Mouse (Mus musculus): Measurements from ENCODE around the gene Coq4. TPM values are rescaled to one million over a fixed set of nuclear protein-coding genes. Genes with fewer than 3 reads are reported as not detected.
"Not testable (repeated sequence)": the region's sequence is repeated elsewhere in the genome, so short reads cannot be mapped to it uniquely, and the experiment has no call there.

Coq4 gene
- polyA plus RNA-seq, 1 experiment from 2014 or later = 34.3 TPM

DNA sequence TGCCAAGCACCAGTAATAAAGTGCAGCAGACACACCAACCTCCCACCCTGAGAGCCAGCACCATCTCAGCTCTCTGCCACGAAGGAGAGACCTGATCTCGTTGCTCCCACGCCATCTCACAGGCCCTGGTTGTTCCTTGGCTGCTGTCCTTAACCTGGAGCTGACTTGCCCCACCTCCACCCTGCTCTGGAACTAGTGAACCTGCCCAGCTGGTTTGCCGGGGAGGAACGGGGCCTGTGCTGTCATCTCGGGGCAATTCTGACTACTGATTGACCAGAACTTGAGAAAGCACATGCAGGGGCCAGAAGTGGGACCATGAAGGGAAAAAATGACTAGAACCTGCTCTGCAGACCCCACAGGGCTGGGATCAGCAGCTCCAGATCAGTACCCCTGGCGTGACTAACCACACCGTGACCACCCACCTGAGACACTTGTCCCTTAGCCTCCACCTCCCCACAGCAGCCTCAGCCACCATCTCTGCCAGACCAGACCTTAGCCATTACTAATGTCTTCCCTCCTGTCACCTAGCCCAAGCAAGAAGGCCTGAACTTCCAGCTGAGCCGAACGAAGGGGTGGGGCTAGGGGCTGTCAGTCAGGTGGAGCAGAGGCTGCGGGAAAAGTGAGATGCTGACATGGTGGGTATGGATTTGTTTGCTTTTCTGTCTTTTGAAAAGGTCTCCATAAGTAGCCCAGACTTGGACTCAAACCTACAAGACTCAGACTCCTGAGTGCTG lies 19.1 kb upstream of the Coq4 start:
- no peak overlapping the region for H3K9ac ChIP-seq
- H3K4me2 ChIP-seq = no peak overlapping the region
- no peaks in the 10 kb centered on the region for H3K9me3 ChIP-seq
- H3K27ac ChIP-seq (replicated peaks) = no peak overlapping the region
- H3K4me1 ChIP-seq (replicated peaks) = no peaks in the 10 kb centered on the region
- no peak for ATAC-seq (ENCODE audit: low read depth)
- 71% methylated on average over 11 of the region's 11 CpGs for WGBS
- H3K4me3 ChIP-seq = no peak overlapping the region
- H3K27me3 ChIP-seq = no peaks in the 10 kb centered on the region
- H3K36me3 ChIP-seq = peaks cover 6% of the 10 kb centered on the region

DNA sequence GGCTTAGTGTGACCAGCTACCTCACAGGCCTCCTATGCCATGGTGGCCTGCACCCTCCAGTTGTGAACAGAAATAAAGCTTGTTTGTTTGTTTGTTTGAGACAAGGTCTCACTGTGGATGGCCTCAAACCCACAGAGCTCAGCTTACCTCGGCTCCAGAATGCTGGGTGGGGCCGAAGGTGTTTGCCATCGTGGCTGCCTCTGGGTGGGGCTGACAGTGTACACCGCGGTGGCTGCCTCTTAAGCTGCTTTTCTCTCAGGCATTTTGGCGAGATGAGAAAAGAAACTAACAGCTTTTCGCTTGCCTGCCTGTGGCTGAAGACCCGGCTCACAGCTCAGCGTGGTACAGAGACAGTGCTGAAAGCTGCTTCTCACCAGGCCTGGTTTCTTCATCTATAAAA lies 18.4 kb upstream of the Coq4 start:
- 75% methylated on average over 9 of the region's 9 CpGs for WGBS
- Histone ChIP-seq H3K27me3 (no peaks in the 10 kb centered on the region), H3K36me3 (peaks cover 13% of the 10 kb centered on the region)

DNA sequence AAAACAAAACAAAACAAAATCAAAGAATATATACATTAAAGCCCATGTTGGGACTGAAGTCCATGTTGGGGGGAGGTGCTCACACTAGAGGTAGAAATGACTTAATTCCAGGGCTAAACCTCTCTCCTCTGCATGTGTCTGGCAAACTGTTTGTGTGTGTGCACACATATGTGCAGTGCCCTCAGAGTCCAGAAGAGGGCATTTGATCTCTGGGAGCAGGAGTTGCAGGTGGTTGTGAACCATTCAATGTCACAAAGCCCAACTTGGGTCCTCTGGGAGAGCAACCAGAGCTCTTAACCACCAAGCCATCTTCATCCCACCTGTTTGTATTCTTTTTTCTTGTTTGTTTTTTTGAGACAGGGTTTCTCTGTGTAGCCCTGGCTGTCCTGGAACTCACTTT lies 17.1 kb upstream of the Coq4 start:
- H3K36me3 ChIP-seq = peaks cover 21% of the 10 kb centered on the region
- no peak overlapping the region for H3K4me2 ChIP-seq
- no peaks in the 10 kb centered on the region for H3K9me3 ChIP-seq
- H3K4me3 ChIP-seq = no peak overlapping the region
- no peak for ATAC-seq (ENCODE audit: low read depth)
- no peak overlapping the region for H3K27ac ChIP-seq (replicated peaks)
- H3K4me1 ChIP-seq (replicated peaks) = no peaks in the 10 kb centered on the region
- H3K27me3 ChIP-seq = no peaks in the 10 kb centered on the region
- no peak overlapping the region for H3K9ac ChIP-seq

More for the DNA sequence above, 18.4 kb upstream of the Coq4 start:
- Histone ChIP-seq H3K27ac (replicated peaks) (no peak overlapping the region), H3K4me3 (no peak overlapping the region), H3K4me1 (replicated peaks) (no peaks in the 10 kb centered on the region), H3K9me3 (no peaks in the 10 kb centered on the region), H3K4me2 (no peak overlapping the region), H3K9ac (no peak overlapping the region)
- no peak for ATAC-seq (ENCODE audit: low read depth)

DNA sequence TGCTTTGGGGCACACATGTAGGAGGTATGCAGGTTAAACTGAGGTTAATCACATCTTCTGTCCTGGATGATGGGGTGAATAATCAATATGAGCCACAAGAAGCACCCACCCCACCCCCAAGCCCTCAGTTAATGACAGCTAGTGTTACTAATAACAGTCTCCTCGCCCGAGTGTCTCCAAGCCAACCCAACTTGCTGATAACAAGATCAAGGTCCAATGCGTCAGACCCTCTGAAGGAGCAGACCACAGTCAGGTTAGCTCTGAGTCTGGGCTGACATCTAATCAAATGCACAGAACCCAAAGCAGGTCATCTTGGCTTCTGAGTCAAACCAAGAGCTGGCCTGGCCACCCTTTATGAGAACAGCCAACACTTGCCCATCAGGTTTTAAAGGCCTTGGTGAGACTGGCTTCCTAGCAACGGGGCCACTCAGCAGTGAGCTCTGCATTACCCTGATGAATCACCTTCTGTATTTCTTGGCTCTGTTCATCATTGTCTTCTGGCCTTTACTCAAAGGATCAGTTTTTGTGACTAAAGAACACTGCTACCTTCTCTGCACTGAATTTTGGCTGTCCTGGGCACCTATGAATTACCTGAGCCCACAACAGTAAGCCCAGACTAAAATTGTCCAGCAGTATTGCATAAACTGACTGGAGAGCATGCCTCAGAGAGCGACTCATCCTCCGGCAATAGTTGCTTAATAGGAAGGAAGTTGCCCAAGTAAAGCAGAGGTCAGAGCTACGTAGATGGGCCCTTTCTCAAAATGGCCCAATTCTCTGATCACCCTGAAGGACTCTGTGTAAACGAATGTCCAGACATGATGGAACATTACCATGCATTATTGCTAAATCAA lies 15.5 kb upstream of the Coq4 start:
- no peak overlapping the region for H3K4me3 ChIP-seq
- H3K27me3 ChIP-seq = no peaks in the 10 kb centered on the region
- 88% methylated on average over 8 of the region's 8 CpGs for WGBS
- peaks cover 34% of the 10 kb centered on the region for H3K36me3 ChIP-seq
- no peak overlapping the region for H3K27ac ChIP-seq (replicated peaks)
- ATAC-seq (ENCODE audit: low read depth) = no peak
- H3K9ac ChIP-seq = no peak overlapping the region
- H3K9me3 ChIP-seq = no peaks in the 10 kb centered on the region
- H3K4me1 ChIP-seq (replicated peaks) = no peaks in the 10 kb centered on the region
- H3K4me2 ChIP-seq = no peak overlapping the region

DNA sequence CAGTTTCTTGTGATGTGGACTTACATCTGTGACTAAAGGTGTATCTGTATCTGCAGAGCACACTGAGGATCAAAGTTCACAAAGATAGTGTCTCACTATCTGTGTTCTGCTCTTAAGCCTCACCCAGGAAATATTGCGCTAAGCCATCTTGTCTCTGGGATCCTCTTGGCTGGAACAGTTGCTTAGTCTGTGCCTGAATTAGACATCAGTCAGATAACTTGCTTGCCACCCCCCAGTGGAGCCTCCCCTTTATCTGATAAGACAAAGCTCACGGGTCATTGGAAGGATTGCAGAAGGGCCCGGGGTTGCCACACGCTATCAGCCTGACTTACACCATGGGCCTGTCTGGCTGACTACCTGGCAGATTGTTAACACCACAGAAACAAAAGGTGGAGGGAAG lies 14.0 kb upstream of the Coq4 start:
- H3K9me3 ChIP-seq = no peaks in the 10 kb centered on the region
- H3K27ac ChIP-seq (replicated peaks) = no peak overlapping the region
- no peaks in the 10 kb centered on the region for H3K27me3 ChIP-seq
- no peaks in the 10 kb centered on the region for H3K4me1 ChIP-seq (replicated peaks)
- WGBS = 94% methylated on average over 4 of the region's 4 CpGs
- no peak for ATAC-seq (ENCODE audit: low read depth)
- H3K9ac ChIP-seq = no peak overlapping the region
- no peak overlapping the region for H3K4me2 ChIP-seq
- peaks cover 49% of the 10 kb centered on the region for H3K36me3 ChIP-seq
- no peak overlapping the region for H3K4me3 ChIP-seq

DNA sequence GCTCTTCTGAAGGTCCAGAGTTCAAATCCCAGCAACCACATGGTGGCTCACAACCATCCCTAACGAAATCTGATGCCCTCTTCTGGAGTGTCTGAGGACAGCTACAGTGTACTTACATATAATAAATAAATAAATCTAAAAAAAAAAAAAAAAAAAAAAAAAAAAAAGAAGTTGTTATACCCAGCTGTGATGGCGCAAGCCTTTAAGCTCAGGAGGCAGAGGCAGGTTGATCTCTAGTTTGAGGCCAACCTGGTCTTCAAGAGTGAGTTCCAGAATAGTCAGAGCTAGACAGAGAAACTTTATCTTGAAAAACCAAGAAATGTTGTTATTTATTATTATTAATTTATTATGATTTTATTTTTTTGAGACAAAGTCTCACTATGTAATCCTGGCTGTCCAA lies 6.0 kb upstream of the Coq4 start:
- H3K4me1 ChIP-seq (replicated peaks); H3K27ac ChIP-seq (replicated peaks); H3K4me3 ChIP-seq; H3K27me3 ChIP-seq; H3K9ac ChIP-seq; ATAC-seq (ENCODE audit: low read depth); H3K4me2 ChIP-seq; H3K9me3 ChIP-seq: not testable (repeated sequence)
- peaks cover 95% of the 10 kb centered on the region for H3K36me3 ChIP-seq
- WGBS = 93% methylated on average over 2 of the region's 2 CpGs

DNA sequence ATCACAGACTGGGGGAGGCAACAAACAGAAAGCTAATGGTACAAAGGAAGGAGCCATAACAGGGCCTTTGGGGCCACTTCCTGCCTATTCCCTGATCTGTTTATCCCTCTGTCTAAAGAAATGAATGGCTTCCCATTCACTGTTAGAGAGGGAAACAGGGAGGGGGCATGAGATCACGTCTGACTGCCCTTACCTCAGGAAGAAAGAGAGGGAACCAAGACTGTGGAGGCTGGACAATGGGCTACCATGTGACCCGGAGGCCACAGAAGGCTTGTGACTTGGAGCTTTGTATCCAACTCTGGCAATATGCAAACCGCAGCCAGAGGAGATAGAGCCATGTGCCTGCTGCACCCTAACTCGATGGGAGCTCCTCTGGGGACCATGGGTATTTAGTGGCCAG lies 3.0 kb upstream of the Coq4 start:
- no peak for ATAC-seq (ENCODE audit: low read depth)
- WGBS = 62% methylated on average over 4 of the region's 4 CpGs
- Histone ChIP-seq H3K27ac (replicated peaks) (no peak overlapping the region), H3K9ac (no peak overlapping the region), H3K36me3 (peaks cover 65% of the 10 kb centered on the region), H3K9me3 (no peaks in the 10 kb centered on the region), H3K4me3 (no peak overlapping the region), H3K4me2 (no peak overlapping the region), H3K27me3 (no peaks in the 10 kb centered on the region), H3K4me1 (replicated peaks) (peaks cover 22% of the 10 kb centered on the region)

DNA sequence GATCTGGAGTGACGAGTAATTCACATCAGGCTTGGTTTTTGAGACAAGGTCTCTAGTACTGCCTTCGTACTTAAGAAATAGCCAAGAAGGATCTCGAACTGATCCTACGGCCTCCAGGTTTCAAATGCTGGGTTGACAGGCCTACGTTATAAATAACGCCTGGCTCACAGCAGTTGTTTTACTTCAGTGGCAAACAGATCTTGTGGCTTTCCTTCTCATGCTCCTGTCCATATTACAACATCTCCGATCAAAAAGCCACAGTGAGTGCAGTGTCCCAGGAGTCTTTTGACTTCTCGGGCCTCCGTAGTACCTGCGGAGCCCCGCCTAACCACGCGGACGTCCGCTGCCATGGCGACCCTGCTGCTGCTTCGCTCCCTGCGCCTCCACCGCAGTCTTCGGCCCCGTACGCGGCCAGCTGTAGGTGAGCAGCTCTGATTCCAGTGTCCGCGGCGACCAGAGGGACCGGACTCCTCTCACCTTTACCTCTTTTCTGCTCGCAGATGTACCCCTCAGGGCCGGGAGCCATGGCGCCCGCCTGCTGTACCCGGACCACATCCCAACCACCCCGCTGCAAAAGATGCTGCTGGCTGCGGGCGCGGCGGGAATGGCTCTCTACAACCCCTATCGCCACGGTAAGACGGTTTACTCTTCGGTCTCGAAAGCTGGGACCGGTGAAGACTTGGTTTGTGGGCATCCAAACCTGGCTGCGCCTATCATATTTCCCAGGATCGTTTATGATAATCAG lies 816 bp downstream of the Coq4 start, which contains the start of gene Trub2:
TSS of gene Trub2 (minus strand) at position 566 of the 745 bp plus-strand sequence.
- Histone ChIP-seq H3K36me3 (peaks cover 62% of the 10 kb centered on the region), H3K4me2 (peak within 1 kb of the TSS; percentile 88), H3K9me3 (no peaks in the 10 kb centered on the region), H3K4me1 (replicated peaks) (peaks cover 23% of the 10 kb centered on the region), H3K9ac (peak within 1 kb of the TSS; percentile 87), H3K4me3 (peak within 1 kb of the TSS; percentile 77), H3K27ac (replicated peaks) (peak within 1 kb of the TSS; percentile 67), H3K27me3 (no peaks in the 10 kb centered on the region)
- ATAC-seq (ENCODE audit: low read depth) = peak; percentile 91
- under 1% methylated on average over 45 of the region's 45 CpGs for WGBS

DNA sequence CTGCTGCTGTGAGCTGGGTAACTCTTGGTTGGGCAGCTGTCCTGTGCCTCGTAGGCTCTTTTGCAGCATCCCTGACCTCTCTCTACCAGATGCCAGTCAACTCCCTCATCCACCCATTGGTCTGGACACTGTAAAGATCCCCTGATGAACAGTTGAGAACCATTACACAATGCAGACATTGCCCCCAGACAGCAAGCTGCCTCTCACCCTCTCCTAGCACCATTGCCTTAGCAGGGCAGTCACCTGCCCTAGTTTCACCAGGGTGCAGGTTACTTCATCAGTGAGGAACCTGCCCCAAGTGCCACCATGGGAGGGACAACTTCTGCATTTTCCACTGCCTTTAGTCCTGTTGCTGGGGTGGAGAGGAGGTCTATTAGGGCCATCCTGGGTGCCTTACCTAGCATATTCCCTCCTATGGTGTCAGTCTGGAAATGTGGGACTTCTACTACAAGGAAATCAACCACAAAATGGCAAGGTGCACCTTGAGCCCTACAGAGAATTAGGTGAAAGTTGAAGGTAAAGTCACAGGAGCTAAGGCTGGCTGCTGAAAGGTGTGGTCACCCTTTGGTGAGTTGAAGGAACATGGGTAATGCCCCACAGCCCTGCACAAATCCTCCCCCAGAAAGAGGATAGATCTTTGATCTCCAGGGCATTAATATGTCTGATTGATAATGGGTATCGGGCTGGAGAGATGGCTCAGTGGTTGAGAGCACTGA lies 5.6 kb downstream of the Coq4 start:
- H3K9ac ChIP-seq = no peak overlapping the region
- peaks cover 14% of the 10 kb centered on the region for H3K4me1 ChIP-seq (replicated peaks)
- peaks cover 68% of the 10 kb centered on the region for H3K36me3 ChIP-seq
- no peaks in the 10 kb centered on the region for H3K9me3 ChIP-seq
- H3K4me2 ChIP-seq = no peak overlapping the region
- WGBS = 93% methylated on average over 2 of the region's 2 CpGs
- no peak overlapping the region for H3K27ac ChIP-seq (replicated peaks)
- no peak for ATAC-seq (ENCODE audit: low read depth)
- no peak overlapping the region for H3K4me3 ChIP-seq
- H3K27me3 ChIP-seq = no peaks in the 10 kb centered on the region

DNA sequence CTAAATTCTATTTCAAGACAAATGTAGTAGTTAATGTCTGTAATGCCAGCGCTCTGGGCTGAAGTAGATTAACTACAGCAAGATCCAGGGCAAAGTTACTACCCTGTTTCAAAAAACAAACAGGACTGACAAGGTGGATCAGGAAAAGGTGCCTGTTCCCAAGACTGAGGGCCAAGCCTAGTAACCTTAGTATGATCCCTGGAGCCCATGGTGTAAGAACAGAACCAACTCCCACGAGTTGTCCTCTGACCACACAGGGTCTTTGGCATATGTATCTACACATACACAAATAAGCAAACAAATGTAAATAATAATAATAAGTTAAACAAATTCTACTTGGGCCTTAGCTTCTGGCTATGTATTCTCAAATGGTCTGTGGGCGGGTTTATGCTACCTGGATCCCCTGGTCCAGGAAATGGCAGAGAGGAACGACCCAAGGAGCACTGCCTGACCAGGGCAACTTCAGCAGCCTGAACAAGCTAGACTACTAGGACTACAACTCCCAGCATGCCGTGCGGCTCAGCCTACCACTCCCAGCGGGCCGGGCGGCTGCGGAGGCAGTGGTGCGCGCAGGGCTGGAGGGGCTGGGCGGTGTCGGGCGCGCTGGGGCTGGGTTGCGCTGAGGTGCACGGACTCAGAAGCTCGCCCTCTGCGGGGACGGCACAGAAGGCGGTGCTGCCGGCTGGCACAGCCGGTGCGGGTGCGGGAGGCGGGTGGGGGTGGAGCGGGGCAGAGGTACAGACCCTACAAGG lies 15.0 kb downstream of the Coq4 start, which contains the start of gene Slc27a4:
TSS of gene Slc27a4 (plus strand) at position 560 of the 752 bp plus-strand sequence.
- WGBS = 5% methylated on average over 27 of the region's 28 CpGs

DNA sequence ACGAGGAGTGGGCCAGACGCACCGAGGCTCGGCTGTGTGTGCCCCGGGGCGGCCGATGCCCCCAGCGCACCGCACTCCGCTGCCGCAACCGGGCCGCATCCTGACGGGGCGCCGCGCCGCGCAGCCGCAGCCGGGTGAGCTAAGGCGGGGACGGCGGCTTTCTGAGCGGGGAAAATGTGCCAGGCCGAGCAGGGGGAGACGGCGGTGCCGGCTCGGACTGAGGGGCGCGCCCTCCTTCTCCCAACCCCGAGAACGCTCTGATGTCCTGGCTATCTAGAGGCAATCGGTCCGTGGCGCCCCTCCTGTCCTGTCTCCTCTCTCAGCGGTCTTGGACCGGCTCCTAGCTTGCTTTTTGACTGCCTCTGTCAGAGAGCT lies 15.5 kb downstream of the Coq4 start:
- under 1% methylated on average over 39 of the region's 39 CpGs for WGBS
- peak overlapping the region; percentile 97 for H3K9ac ChIP-seq
- H3K36me3 ChIP-seq = peaks cover 39% of the 10 kb centered on the region
- peaks cover 18% of the 10 kb centered on the region for H3K4me1 ChIP-seq (replicated peaks)
- H3K27ac ChIP-seq (replicated peaks) = peak overlapping the region; percentile 95
- no peak; the same call in 1 of the 2 replicates for ATAC-seq (ENCODE audit: low read depth)
- H3K4me2 ChIP-seq = peak overlapping the region; percentile 89
- no peaks in the 10 kb centered on the region for H3K27me3 ChIP-seq
- H3K4me3 ChIP-seq = peak overlapping the region; percentile 95
- no peaks in the 10 kb centered on the region for H3K9me3 ChIP-seq

More for the DNA sequence above, 15.0 kb downstream of the Coq4 start, which contains the start of gene Slc27a4:
- peak; percentile 98 for ATAC-seq (ENCODE audit: low read depth)
- peak within 1 kb of the TSS; percentile 89 for H3K4me2 ChIP-seq
- peaks cover 36% of the 10 kb centered on the region for H3K36me3 ChIP-seq
- peak within 1 kb of the TSS; percentile 97 for H3K9ac ChIP-seq
- H3K4me3 ChIP-seq = peak within 1 kb of the TSS; percentile 95
- H3K9me3 ChIP-seq = no peaks in the 10 kb centered on the region
- H3K4me1 ChIP-seq (replicated peaks) = peaks cover 18% of the 10 kb centered on the region
- peak within 1 kb of the TSS; percentile 95 for H3K27ac ChIP-seq (replicated peaks)
- H3K27me3 ChIP-seq = no peaks in the 10 kb centered on the region

Data from neural tube, embryonic 13.5 days (tissue).